Mouse (Mus musculus) neural tube, embryonic 11.5 days (tissue): ENCODE measurements at regions not wholly inside any gene's neighbourhood (a gene's known extent, or its start where the extent isn't known, plus 50 kb on each side); places are given as distances from the start of the nearest gene placed in this dataset.

Experiments used
- ATAC-seq: fragments of 200-750 bp; cut with Nextera tagmentation; 2 replicates; pipeline ENCODE4 v1.8.0; 2017; ENCODE audit warnings: moderate number of reproducible peaks, mild to moderate bottlenecking, moderate TSS enrichment, moderate library complexity; ENCODE audit not compliant: insufficient read depth, low FRiP score, low TSS enrichment
- DNase-seq: peaks from one replicate; pipeline ENCODE4 v3.0.0-alpha.2; 2015; ENCODE audit warnings: low spot score
- H3K27ac ChIP-seq: fragments of 300-500 bp; sonication (generic); 2 replicates; pipeline ENCODE4 v1.5.1; 2014; ENCODE audit warnings: low read depth, mild to moderate bottlenecking, low read length
- H3K27me3 ChIP-seq: fragments of 300-500 bp; sonication (generic); 2 replicates; pipeline ENCODE4 v1.6.1; 2014; ENCODE audit warnings: mild to moderate bottlenecking, low read length, mixed read lengths; ENCODE audit not compliant: control insufficient read depth, insufficient read depth
- H3K36me3 ChIP-seq: fragments of 300-500 bp; sonication (generic); 2 replicates; pipeline ENCODE4 v1.6.1; 2014; ENCODE audit warnings: mild to moderate bottlenecking, low read length, moderate library complexity, mixed read lengths; ENCODE audit not compliant: control insufficient read depth, insufficient read depth
- H3K4me1 ChIP-seq: fragments of 300-500 bp; sonication (generic); 2 replicates; pipeline ENCODE4 v1.6.1; 2014; ENCODE audit warnings: low read length, mixed read lengths; ENCODE audit not compliant: control insufficient read depth, insufficient read depth
- H3K4me2 ChIP-seq: fragments of 300-500 bp; sonication (generic); 2 replicates; pipeline ENCODE4 v1.6.1; 2014; ENCODE audit warnings: low read depth, mild to moderate bottlenecking, moderate library complexity
- H3K4me3 ChIP-seq: fragments of 300-500 bp; sonication (generic); 2 replicates; pipeline ENCODE4 v1.5.1; 2014; ENCODE audit warnings: low read depth, low read length
- H3K9ac ChIP-seq: fragments of 300-500 bp; sonication (generic); 2 replicates; pipeline ENCODE4 v1.6.1; 2014; ENCODE audit warnings: mild to moderate bottlenecking, low read length
- H3K9me3 ChIP-seq: fragments of 300-500 bp; sonication (generic); 2 replicates; pipeline ENCODE4 v1.6.1; 2016; ENCODE audit warnings: low read length; ENCODE audit not compliant: control insufficient read depth
- WGBS: fragments of 180-500 bp; shearing (Covaris S2); extraction: QIAGEN DNeasy Blood & Tissue Kit; methylation state at CpG from one replicate; pipeline ENCODE4 v1.1.7; 2014; 5-methylcytosine and 5-hydroxymethylcytosine counted together

DNA sequence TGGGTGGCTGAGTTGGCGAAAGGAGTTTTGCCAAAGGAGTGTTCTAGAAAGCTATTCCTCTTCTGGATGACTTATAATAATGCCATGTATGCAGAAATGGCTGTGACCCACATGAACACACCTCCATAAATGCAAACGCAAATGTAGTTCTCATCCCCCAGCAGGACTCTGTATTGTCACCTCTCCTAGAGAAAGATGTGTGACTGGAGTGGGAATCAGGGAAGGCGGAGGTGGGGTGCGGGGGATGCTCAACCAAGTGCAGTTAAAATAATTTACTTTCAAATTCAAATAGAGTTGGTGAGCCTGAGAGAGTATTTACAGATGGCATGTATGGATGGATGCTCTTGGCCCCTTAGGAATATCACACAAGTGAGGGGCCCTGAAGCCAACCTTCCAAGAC is 55.7 kb upstream of the Atp1a1 start:
- 88% methylated on average over 4 of the region's 4 CpGs for WGBS
- Histone ChIP-seq H3K4me2 (no peak overlapping the region), H3K4me1 (peaks cover 15% of the 10 kb centered on the region; the same call in 1 of the 2 replicates), H3K9ac (no peak overlapping the region), H3K4me3 (no peak overlapping the region), H3K36me3 (no peaks in the 10 kb centered on the region), H3K9me3 (no peaks in the 10 kb centered on the region), H3K27me3 (no peaks in the 10 kb centered on the region), H3K27ac (no peak overlapping the region)
- no peak for ATAC-seq
- DNase-seq = no peak

DNA sequence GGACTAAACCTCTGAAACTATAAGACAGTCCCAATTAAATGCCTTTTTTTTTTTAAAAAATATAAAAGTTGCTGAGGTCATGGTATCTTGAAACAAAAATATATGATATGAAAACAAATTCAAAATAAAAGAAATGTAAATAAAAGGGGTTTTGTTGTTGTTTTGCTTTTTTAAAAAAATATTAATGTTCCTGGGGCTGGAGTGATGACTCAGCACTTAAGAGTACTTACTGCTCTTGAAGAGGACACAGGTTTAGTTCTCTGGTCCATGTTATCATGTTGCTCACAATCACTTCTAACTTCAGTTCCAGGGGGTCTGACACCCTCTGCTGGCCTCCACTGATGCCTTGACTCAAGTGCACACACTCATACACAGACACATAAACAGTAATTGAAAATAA is 53.5 kb upstream of the Atp1a1 start:
- Histone ChIP-seq H3K4me3 (no peak overlapping the region), H3K36me3 (no peaks in the 10 kb centered on the region), H3K27ac (no peak overlapping the region), H3K4me1 (peaks cover 15% of the 10 kb centered on the region; the same call in 1 of the 2 replicates), H3K9ac (no peak overlapping the region), H3K9me3 (no peaks in the 10 kb centered on the region), H3K4me2 (no peak overlapping the region), H3K27me3 (no peaks in the 10 kb centered on the region)
- DNase-seq = no peak
- no peak for ATAC-seq

DNA sequence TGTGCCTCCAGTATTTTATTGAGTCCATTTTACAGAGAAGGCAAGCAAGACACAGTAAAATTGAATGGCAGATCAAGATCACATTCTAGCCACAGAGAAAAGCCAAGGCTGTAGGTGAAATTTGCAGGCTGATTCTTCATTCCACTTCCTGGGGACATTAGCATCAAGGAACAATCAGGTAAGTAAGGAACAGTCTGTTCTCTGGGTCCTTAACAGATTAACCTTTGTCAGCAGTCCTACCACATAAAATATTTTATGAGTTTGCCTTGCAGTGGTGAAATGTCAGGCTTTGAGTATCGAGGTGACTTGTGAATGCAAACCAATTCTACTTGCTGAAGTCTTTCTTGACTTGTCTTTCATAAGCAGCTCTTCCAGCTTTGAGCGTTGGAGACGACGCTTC is 50.2 kb upstream of the Atp1a1 start:
- WGBS = 86% methylated on average over 4 of the region's 4 CpGs
- Histone ChIP-seq H3K4me1 (no peaks in the 10 kb centered on the region), H3K4me2 (no peak overlapping the region), H3K36me3 (no peaks in the 10 kb centered on the region), H3K27me3 (no peaks in the 10 kb centered on the region), H3K9me3 (no peaks in the 10 kb centered on the region), H3K4me3 (no peak overlapping the region), H3K9ac (no peak overlapping the region), H3K27ac (no peak overlapping the region)
- ATAC-seq (no peak), DNase-seq (no peak)
